Mouse (Mus musculus) layer of hippocampus, adult 2 months (tissue): ENCODE results near the gene Alcam. TPM values are rescaled to one million over a fixed set of nuclear protein-coding genes. Genes with fewer than 3 reads are reported as not detected.

Experiments
- DNase-seq, 2 experiments: peaks; one replicate each; pipeline ENCODE4 v3.0.0; 2022; ENCODE audit warnings: low spot score in 2 of 2
- H3K27ac ChIP-seq: fragments of 200-600 bp; 2 replicates; pipeline ENCODE4 v1.8.1; 2022
- H3K4me3 ChIP-seq: fragments of 200-600 bp; 2 replicates; pipeline ENCODE4 v1.8.1; 2022; ENCODE audit warnings: mild to moderate bottlenecking
- CTCF ChIP-seq: fragments of 200-600 bp; conservative IDR thresholded peaks from 2 replicates; pipeline ENCODE4 v1.8.1; 2022; ENCODE audit warnings: antibody characterized with exemption, mild to moderate bottlenecking, moderate library complexity
- total RNA-seq, 2 experiments: library from RNA; stranded (reverse); gene quantifications; 2 replicates each; pipeline ENCODE4 v1.2.3; 2021

Gene Alcam
- total RNA-seq, 2 experiments from 2014 or later = 113 to 116 TPM

GRCm38 (mm10) chr16:52243421-52243973 lies 210.4 kb downstream of the Alcam start:
- Histone ChIP-seq H3K4me3 (no peak overlapping the region), H3K27ac (no peak overlapping the region)
- DNase-seq = no peak
- peak; percentile 52 for TF ChIP-seq CTCF

GRCm38 (mm10) chr16:52242144-52242543 lies 211.7 kb downstream of the Alcam start:
- TF ChIP-seq CTCF = no peak
- DNase-seq = no peak
- Histone ChIP-seq H3K27ac (no peak overlapping the region), H3K4me3 (no peak overlapping the region)

- Histone ChIP-seq H3K27ac (no peak overlapping the region), H3K4me3 (no peak overlapping the region)
- no peak for TF ChIP-seq CTCF
- DNase-seq = peak; percentile 18 to 21
These were observed 223.9 kb downstream of the Alcam start for GRCm38 (mm10) chr16:52229930-52230329.

- H3K4me3 ChIP-seq = no peak overlapping the region
These were observed 224.4 kb downstream of the Alcam start for GRCm38 (mm10) chr16:52229446-52229845.

GRCm38 (mm10) chr16:52222896-52223295 lies 231.0 kb downstream of the Alcam start:
- H3K27ac ChIP-seq = no peak overlapping the region
- DNase-seq = no peak
- TF ChIP-seq CTCF = no peak

More at GRCm38 (mm10) chr16:52229446-52229845, 224.4 kb downstream of the Alcam start:
- H3K27ac ChIP-seq = no peak overlapping the region
- no peak for TF ChIP-seq CTCF
- no peak for DNase-seq

GRCm38 (mm10) chr16:52219069-52219468 lies 234.8 kb downstream of the Alcam start:
- TF ChIP-seq CTCF = peak; percentile 85
- no peak overlapping the region for H3K4me3 ChIP-seq
- H3K27ac ChIP-seq = no peak overlapping the region
- peak; percentile 25 to 60 for DNase-seq

More at GRCm38 (mm10) chr16:52222896-52223295, 231.0 kb downstream of the Alcam start:
- H3K4me3 ChIP-seq = no peak overlapping the region

GRCm38 (mm10) chr16:52210844-52211606 lies 242.8 kb downstream of the Alcam start:
- DNase-seq = no peak
- TF ChIP-seq CTCF = no peak
- H3K27ac ChIP-seq = no peak overlapping the region
- no peak overlapping the region for H3K4me3 ChIP-seq

GRCm38 (mm10) chr16:52200107-52200506 lies 253.8 kb downstream of the Alcam start:
- Histone ChIP-seq H3K27ac (no peak overlapping the region), H3K4me3 (no peak overlapping the region)
- no peak for TF ChIP-seq CTCF
- no peak for DNase-seq
